Mouse (Mus musculus) CH12.LX (cell line): ENCODE measurements around the gene Zbtb48. TPM values are rescaled to one million over a fixed set of nuclear protein-coding genes. Genes with fewer than 3 reads are reported as not detected.

Experiments used
- DNase-seq: peaks from one replicate; pipeline ENCODE4 v3.0.0-alpha.2; 2013; ENCODE audit errors: extremely low read depth
- H3K27ac ChIP-seq: 2 replicates; pipeline ENCODE4 v1.5.1; 2012; ENCODE audit warnings: low read depth, mild to moderate bottlenecking, control low read depth, moderate library complexity; ENCODE audit not compliant: insufficient read depth
- H3K27me3 ChIP-seq: replicated peaks from 2 replicates; pipeline ENCODE3; 2012; ENCODE audit warnings: inconsistent platforms
- H3K36me3 ChIP-seq, 2 experiments: replicated peaks in 1 of 2; 2 replicates each; pipeline versions ENCODE3 to v1.6.1; 2012; ENCODE audit warnings: inconsistent platforms in 1 of 2, low read length in 1 of 2, mild to moderate bottlenecking in 1 of 2, mixed read lengths in 1 of 2, moderate library complexity in 1 of 2; ENCODE audit not compliant: control insufficient read depth in 1 of 2, insufficient read depth in 1 of 2
- H3K4me1 ChIP-seq, 2 experiments: 2 replicates each; pipeline ENCODE4 v1.6.1; 2012; ENCODE audit warnings: inconsistent platforms in 1 of 2, moderate library complexity in 1 of 2; ENCODE audit not compliant: insufficient read depth in 2 of 2, control insufficient read depth in 1 of 2
- H3K4me2 ChIP-seq: 2 replicates; pipeline ENCODE4 v1.6.1; 2012; ENCODE audit warnings: low read depth, mild to moderate bottlenecking, control low read depth; ENCODE audit not compliant: poor library complexity, insufficient read depth, severe bottlenecking
- H3K4me3 ChIP-seq, 3 experiments: fragments of 150-350 bp in 1 of 3; sonication (generic) in 1 of 3; replicated peaks in 1 of 3; 2 replicates each; pipeline versions ENCODE3 to v1.5.1; 2011 to 2012; ENCODE audit warnings: low read depth in 2 of 3, low read length in 2 of 3, mild to moderate bottlenecking in 2 of 3, moderate library complexity in 2 of 3, control low read depth in 1 of 3, improper control_type of control experiment in 1 of 3, inconsistent platforms in 1 of 3, mixed read lengths in 1 of 3; ENCODE audit not compliant: poor library complexity in 1 of 3
- H3K79me2 ChIP-seq: replicated peaks from 2 replicates; pipeline ENCODE4 v1.6.1; 2012; ENCODE audit warnings: mild to moderate bottlenecking, moderate library complexity; ENCODE audit not compliant: control insufficient read depth, poor library complexity, insufficient read depth, severe bottlenecking; ENCODE audit errors: extremely low read depth
- H3K9ac ChIP-seq: 2 replicates; pipeline ENCODE4 v1.6.1; 2012; ENCODE audit warnings: low read depth, mild to moderate bottlenecking, control low read depth, moderate library complexity; ENCODE audit not compliant: insufficient read depth
- H3K9me3 ChIP-seq: replicated peaks from 2 replicates; pipeline ENCODE3; 2012; ENCODE audit warnings: low read length, inconsistent platforms, mixed read lengths
- BHLHE40 ChIP-seq: IDR thresholded peaks from 2 replicates; pipeline ENCODE4 v1.6.1; 2011; ENCODE audit warnings: mild to moderate bottlenecking, low read depth, low read length, improper control_type of control experiment
- CHD1 ChIP-seq: IDR thresholded peaks from 2 replicates; pipeline ENCODE4 v1.6.1; 2012; ENCODE audit warnings: low read depth, low read length, improper control_type of control experiment, inconsistent platforms
- CHD2 ChIP-seq: IDR thresholded peaks from 2 replicates; pipeline ENCODE4 v1.6.1; 2011; ENCODE audit warnings: low read length, improper control_type of control experiment
- CTCF ChIP-seq, 2 experiments: IDR thresholded peaks in 1 of 2; conservative IDR thresholded peaks in 1 of 2; 2 replicates each; pipeline ENCODE4 v1.5.1; 2011 to 2012; ENCODE audit warnings: low read depth in 2 of 2, low read length in 2 of 2, improper control_type of control experiment in 1 of 2, inconsistent platforms in 1 of 2, mild to moderate bottlenecking in 1 of 2, moderate library complexity in 1 of 2
- ETS1 ChIP-seq: conservative IDR thresholded peaks from 2 replicates; pipeline ENCODE4 v1.6.1; 2012; ENCODE audit warnings: low read depth, mild to moderate bottlenecking, inconsistent platforms, low read length, improper control_type of control experiment, moderate library complexity
- GABPA ChIP-seq: IDR thresholded peaks from 2 replicates; pipeline ENCODE4 v1.6.1; 2012; ENCODE audit warnings: low read depth, low read length, improper control_type of control experiment, inconsistent platforms; ENCODE audit not compliant: insufficient replicate concordance
- JUN ChIP-seq: IDR thresholded peaks from 2 replicates; pipeline ENCODE4 v1.6.1; 2011; ENCODE audit warnings: low read depth, mild to moderate bottlenecking, low read length, improper control_type of control experiment, moderate library complexity; ENCODE audit not compliant: insufficient read depth
- KAT2A ChIP-seq: IDR thresholded peaks from 2 replicates; pipeline ENCODE4 v1.6.1; 2012; ENCODE audit warnings: low read length, improper control_type of control experiment, inconsistent platforms; ENCODE audit not compliant: insufficient replicate concordance
- MAFK ChIP-seq: IDR thresholded peaks from 2 replicates; pipeline ENCODE4 v1.6.1; 2011; ENCODE audit warnings: low read length, improper control_type of control experiment; ENCODE audit not compliant: insufficient replicate concordance
- MEF2A ChIP-seq: IDR thresholded peaks from 2 replicates; pipeline ENCODE4 v1.6.1; 2014; ENCODE audit warnings: low read depth, mild to moderate bottlenecking, inconsistent platforms, low read length, improper control_type of control experiment, borderline replicate concordance
- MYC ChIP-seq: IDR thresholded peaks from 2 replicates; pipeline ENCODE4 v1.6.1; 2011; ENCODE audit warnings: low read depth, mild to moderate bottlenecking, improper control_type of control experiment, low read length
- PAX5 ChIP-seq: IDR thresholded peaks from 2 replicates; pipeline ENCODE4 v1.6.1; 2012; ENCODE audit warnings: low read length, inconsistent platforms, mixed read lengths
- POLR2A ChIP-seq: IDR thresholded peaks from 2 replicates; pipeline ENCODE4 v1.6.1; 2011; ENCODE audit warnings: low read depth, mild to moderate bottlenecking, improper control_type of control experiment, low read length
- POLR2AphosphoS2 ChIP-seq: IDR thresholded peaks from 2 replicates; pipeline ENCODE4 v1.6.1; 2011; ENCODE audit warnings: low read depth, low read length, improper control_type of control experiment
- RAD21 ChIP-seq: IDR thresholded peaks from 2 replicates; pipeline ENCODE4 v1.6.1; 2011; ENCODE audit warnings: low read depth, mild to moderate bottlenecking, low read length, improper control_type of control experiment, moderate library complexity
- SIN3A ChIP-seq: IDR thresholded peaks from 2 replicates; pipeline ENCODE4 v1.6.1; 2012; ENCODE audit warnings: low read length, improper control_type of control experiment, inconsistent platforms
- SMC3 ChIP-seq: IDR thresholded peaks from 2 replicates; pipeline ENCODE4 v1.6.1; 2011; ENCODE audit warnings: low read depth, low read length, improper control_type of control experiment
- TBP ChIP-seq: conservative IDR thresholded peaks from 2 replicates; pipeline ENCODE4 v1.6.1; 2011; ENCODE audit warnings: low read depth, low read length, improper control_type of control experiment
- TCF12 ChIP-seq: IDR thresholded peaks from 2 replicates; pipeline ENCODE4 v1.6.1; 2014; ENCODE audit warnings: low read depth, mild to moderate bottlenecking, inconsistent platforms, low read length, improper control_type of control experiment
- USF2 ChIP-seq: conservative IDR thresholded peaks from 2 replicates; pipeline ENCODE4 v1.6.1; 2011; ENCODE audit warnings: low read depth, low read length, improper control_type of control experiment
- ZC3H11A ChIP-seq: IDR thresholded peaks from 2 replicates; pipeline ENCODE4 v1.6.1; 2012; ENCODE audit warnings: low read depth, mild to moderate bottlenecking, inconsistent platforms, low read length, improper control_type of control experiment
- ZNF384 ChIP-seq: IDR thresholded peaks from 2 replicates; pipeline ENCODE4 v1.6.1; 2012; ENCODE audit warnings: low read depth, low read length, improper control_type of control experiment, inconsistent platforms
- dilution Hi-C: fragments of 300-500 bp; cut with MboI; formaldehyde crosslinking; loops from 2 replicates; pipeline ENCODE4 v1.14.3; 2020; ENCODE audit warnings: low sequenced_read_pairs; ENCODE audit not compliant: extremely low pct_unique_long_range_greater_than_20kb, extremely low pct_ligation_motif_present
- in situ Hi-C: fragments of 300-500 bp; cut with MboI; formaldehyde crosslinking; loops from 3 replicates; pipeline ENCODE4 v1.14.3; 2019; ENCODE audit warnings: low sequenced_read_pairs, low pct_ligation_motif_present, low pct_unique_long_range_greater_than_20kb, mixed read lengths
- polyA plus RNA-seq: library from polyadenylated mRNA; unstranded; fragments of >175 nt; gene quantifications from 2 replicates; pipeline ENCODE4 v1.2.1, GENCODE M21; 2012; ENCODE audit warnings: low read depth; ENCODE audit not compliant: insufficient read length
- total RNA-seq, 2 experiments: library from RNA; depleted of rRNA; stranded (reverse); fragments of 300-350 nt in 1 of 2; fragments of >200 nt in 1 of 2; gene quantifications; 2 replicates each; pipeline ENCODE4 v1.2.3; 2012 to 2014

Zbtb48 gene
- total and polyA plus RNA-seq, 3 experiments = 7.4 to 13.6 (median 10.5) TPM

- Histone ChIP-seq H3K9me3 (no peaks in the 10 kb centered on the region), H3K36me3 (no peaks in the 10 kb centered on the region), H3K4me2 (no peak overlapping the region), H3K9ac (no peak overlapping the region), H3K27ac (no peak overlapping the region), H3K4me1 (peaks cover 5 to 8% of the 10 kb centered on the region in 2 experiments; a peak in 3 of 4 replicates), H3K79me2 (no peaks in the 10 kb centered on the region), H3K4me3 (no peak overlapping the region), H3K27me3 (peaks cover 14% of the 10 kb centered on the region)
- in situ Hi-C loops = no loop called here
- no peak for DNase-seq
- dilution Hi-C loops = no loop called here
- no peak for TF ChIP-seq ZNF384
- no peak for TF ChIP-seq BHLHE40
- TF ChIP-seq CTCF (conservative IDR thresholded peaks at IDR 0.05 in 1 of 2, IDR thresholded peaks at IDR 0.05 in 1 of 2; ENCODE audit: low read depth in 2 of 2, low read length in 2 of 2) = no peak
These were observed 25.4 kb downstream of the Zbtb48 start for GRCm38 (mm10) chr4:152002063-152002462.

- in situ Hi-C loops (no loop called here), dilution Hi-C loops (no loop called here)
- Histone ChIP-seq H3K27ac (no peak overlapping the region), H3K27me3 (peaks cover 15% of the 10 kb centered on the region), H3K9me3 (no peaks in the 10 kb centered on the region), H3K4me2 (no peak overlapping the region), H3K9ac (no peak overlapping the region), H3K36me3 (no peaks in the 10 kb centered on the region), H3K4me1 (peaks cover 5 to 10% of the 10 kb centered on the region in 2 experiments; a peak in 3 of 4 replicates), H3K79me2 (no peaks in the 10 kb centered on the region), H3K4me3 (no peak overlapping the region)
- no peak for DNase-seq
- peak; percentile 26; the same call in 1 of the 2 replicates for TF ChIP-seq MYC
- no peak for TF ChIP-seq CHD2
These were observed 26.1 kb downstream of the Zbtb48 start for GRCm38 (mm10) chr4:152001335-152001734.

- Histone ChIP-seq H3K79me2 (no peaks in the 10 kb centered on the region), H3K9me3 (no peaks in the 10 kb centered on the region), H3K4me2 (no peak overlapping the region), H3K4me1 (peaks cover 5 to 10% of the 10 kb centered on the region in 2 experiments; a peak in 3 of 4 replicates), H3K27ac (no peak overlapping the region), H3K9ac (no peak overlapping the region), H3K36me3 (no peaks in the 10 kb centered on the region), H3K4me3 (no peak overlapping the region), H3K27me3 (peaks cover 15% of the 10 kb centered on the region)
- dilution Hi-C loops = no loop called here
- in situ Hi-C loops = no loop called here
- no peak for DNase-seq
- no peak for TF ChIP-seq RAD21
- no peak for TF ChIP-seq CHD2
- TF ChIP-seq USF2 = no peak
- no peak for TF ChIP-seq MEF2A
- no peak for TF ChIP-seq SIN3A
- TF ChIP-seq CHD1 = no peak
- TF ChIP-seq KAT2A = no peak
- no peak for TF ChIP-seq ZC3H11A
- no peak for TF ChIP-seq TBP
- no peak for TF ChIP-seq JUN
- TF ChIP-seq GABPA = no peak
- TF ChIP-seq POLR2A = no peak
- TF ChIP-seq ETS1 = no peak
- TF ChIP-seq TCF12 = no peak
- TF ChIP-seq POLR2AphosphoS2 = no peak
- no peak for TF ChIP-seq MYC
- TF ChIP-seq SMC3 = no peak
- no peak for TF ChIP-seq CTCF (conservative IDR thresholded peaks at IDR 0.05 in 1 of 2, IDR thresholded peaks at IDR 0.05 in 1 of 2; ENCODE audit: low read depth in 2 of 2, low read length in 2 of 2)
- TF ChIP-seq MAFK = no peak
- TF ChIP-seq PAX5 = no peak
These were observed 26.6 kb downstream of the Zbtb48 start for GRCm38 (mm10) chr4:152000906-152001305.
